Mouse (Mus musculus) G1E-ER4 (cell line): ENCODE data around the gene Ren1. TPM values are rescaled to one million over a fixed set of nuclear protein-coding genes. Genes with fewer than 3 reads are reported as not detected.

Source experiments
- GATA1 ChIP-seq: IDR thresholded peaks from one replicate; pipeline ENCODE4 v1.8.0; 2012; ENCODE audit warnings: low read length, inconsistent platforms
- polyA plus RNA-seq: library from polyadenylated mRNA; stranded (reverse); fragments of >175 nt; gene quantifications from 2 replicates; pipeline ENCODE4 v1.2.3, GENCODE M21; 2012

Ren1 gene
- polyA plus RNA-seq, 1 experiment: not detected

DNA sequence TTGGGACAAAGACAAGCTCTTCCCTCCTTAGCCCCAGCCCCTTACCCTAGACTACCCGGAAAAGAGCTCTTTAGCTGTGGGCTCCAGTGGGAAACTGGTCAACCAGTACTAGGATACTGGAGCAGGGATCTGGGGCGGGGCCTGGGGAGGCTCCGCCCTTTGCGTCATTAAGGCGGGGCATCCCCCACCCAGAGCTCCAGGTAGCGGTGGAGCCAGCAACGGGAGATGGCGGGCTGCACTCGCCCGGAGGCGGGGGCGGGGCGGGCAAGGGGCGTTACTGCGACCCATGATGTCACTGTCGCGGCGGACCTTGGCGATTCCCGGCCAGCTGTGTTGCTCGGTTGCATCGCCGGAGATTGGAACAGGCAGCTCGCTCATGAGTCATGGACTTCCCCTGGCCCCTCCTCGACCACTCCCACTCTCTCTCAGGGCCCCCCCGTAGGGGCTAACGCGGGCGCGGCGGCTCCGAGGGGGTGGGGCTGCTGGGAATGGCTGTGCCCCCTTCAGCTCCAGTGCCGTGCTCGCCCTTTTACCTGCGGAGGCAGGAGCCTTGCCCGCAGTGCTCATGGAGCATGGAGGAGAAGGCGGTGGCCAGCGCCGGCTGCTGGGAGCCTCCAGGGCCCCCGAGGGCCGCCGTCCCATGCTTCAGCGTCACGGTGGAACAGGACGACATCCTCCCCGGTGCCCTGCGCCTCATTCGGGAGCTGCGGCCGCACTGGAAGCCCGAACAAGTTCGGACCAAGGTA lies 13.1 kb downstream of the Ren1 start, which contains the start of gene Etnk2:
TSS of gene Etnk2 (plus strand) at position 297 of the 746 bp plus-strand sequence.
- TF ChIP-seq GATA1: no peak

DNA sequence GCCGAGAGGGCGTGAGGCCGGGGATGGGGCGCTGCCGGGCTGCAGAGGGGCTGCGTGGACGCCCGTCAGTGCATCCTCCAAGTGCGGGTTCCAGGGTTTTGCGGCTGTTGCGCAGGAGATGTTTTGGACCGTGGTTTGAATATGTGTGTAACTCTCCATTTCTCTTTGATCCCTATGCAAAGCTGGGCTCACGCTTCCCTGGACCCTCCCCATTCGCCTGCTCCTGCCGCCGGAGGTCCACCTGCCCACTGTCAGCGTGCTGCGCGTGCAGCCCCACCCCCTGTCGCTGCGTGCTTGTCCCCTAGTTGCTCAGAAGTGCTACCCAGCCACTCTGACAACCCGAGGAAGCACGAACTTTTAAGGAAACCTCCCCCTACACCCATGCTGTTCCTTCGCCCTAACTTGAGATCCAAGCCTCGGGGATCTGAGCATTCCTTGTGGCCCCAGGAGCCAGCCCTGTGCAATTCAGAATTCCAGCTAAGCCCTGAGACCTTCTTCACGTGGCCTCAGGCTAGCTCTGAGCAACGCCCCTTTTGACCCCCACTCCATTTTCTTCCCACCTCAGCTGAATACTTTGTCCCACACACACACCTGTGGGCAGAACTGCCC lies 13.8 kb downstream of the Ren1 start:
- TF ChIP-seq GATA1: no peak

DNA sequence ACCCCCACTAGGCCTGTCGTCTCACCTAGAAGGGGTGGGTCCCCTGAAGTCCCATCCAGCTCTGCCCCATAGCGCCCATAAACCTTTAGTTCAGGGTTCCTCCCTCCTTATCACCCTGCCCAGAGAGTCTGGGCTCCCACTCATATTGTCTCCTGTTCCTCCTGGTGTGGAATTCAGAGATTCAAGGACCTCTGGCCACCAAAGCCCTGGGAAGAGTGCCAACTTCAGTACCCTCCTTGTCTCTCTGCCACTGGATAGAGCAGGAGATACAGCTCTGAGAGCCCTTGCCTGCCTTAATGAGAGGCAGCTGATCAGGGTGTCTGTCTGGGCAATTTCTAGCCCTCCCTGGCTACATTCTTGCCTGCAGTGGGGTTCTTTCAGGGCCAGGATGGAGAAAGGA lies 14.6 kb downstream of the Ren1 start:
- no peak for TF ChIP-seq GATA1

DNA sequence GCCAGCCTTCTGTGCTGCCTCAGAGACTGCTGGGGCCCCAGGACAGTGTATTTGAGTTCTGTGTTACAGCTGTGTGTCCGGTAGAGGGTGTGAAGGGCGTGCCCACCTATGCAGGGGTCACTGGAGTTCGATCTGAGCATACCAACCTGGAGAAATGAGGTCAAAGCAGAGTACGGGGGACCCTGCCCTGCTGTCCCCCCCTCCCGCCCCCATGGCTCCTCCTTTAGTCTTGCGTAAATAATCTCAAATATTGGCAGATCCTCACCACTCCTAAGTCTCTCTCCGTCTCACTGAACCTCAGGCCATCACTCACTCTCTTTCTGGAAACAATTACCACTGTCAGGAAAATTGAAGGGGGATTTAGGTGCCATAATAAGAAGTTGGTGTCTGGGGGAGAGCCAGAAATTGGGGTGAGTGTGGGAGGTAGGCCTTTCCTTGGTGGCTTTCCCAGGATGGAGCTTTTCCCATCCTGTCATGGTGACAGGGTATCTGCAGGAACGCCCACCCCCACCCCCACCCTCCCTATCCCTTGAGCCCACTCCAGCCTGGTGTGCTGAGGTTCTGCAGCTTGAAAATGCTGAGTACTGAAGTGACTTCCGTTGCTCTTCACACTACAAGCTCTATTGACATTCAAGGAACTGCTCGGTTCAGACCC lies 16.8 kb downstream of the Ren1 start:
- no peak for TF ChIP-seq GATA1

DNA sequence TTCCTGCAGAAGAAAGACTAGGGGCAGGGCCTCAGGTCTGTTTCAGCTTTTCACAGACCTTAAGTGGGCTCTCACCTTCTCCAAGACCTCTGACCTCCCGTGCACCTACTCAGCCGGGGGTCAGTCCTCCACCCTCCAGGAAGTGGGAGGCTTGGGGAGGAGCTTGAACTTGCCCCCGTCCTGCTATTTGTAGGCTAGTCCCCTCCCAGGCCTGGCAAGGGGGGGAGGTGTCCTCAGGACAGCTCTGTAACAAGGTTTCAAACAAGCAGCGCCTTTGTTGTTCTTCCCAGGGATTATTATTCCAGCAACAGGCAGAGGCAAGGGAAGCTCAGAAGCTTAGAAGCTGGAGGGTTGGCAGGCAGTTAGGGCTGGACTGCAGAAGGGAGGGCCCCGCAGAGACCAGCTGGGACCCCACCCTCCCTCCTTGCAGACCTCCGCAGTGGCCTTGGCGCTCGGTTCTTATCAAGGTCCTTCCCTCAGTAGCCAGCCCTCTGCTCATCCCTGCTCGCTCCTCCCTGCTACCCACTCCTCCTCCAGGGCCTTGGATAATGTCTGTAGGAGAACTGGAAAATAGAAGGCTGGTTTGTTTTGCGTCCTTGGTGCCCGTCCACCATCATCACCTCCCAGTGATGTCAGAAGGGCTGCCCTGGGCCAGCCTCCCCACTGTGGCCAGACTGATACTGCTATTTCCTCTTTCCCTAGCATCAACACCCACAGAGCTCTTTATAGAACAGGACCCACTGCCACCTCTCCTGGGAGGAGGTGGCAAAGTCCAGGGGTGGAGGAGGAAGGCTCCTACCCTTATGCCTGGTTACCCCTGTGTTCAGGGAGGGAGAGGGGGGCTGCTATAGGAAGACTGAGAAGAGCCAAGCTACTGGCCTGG lies 17.5 kb downstream of the Ren1 start:
- TF ChIP-seq GATA1: no peak

DNA sequence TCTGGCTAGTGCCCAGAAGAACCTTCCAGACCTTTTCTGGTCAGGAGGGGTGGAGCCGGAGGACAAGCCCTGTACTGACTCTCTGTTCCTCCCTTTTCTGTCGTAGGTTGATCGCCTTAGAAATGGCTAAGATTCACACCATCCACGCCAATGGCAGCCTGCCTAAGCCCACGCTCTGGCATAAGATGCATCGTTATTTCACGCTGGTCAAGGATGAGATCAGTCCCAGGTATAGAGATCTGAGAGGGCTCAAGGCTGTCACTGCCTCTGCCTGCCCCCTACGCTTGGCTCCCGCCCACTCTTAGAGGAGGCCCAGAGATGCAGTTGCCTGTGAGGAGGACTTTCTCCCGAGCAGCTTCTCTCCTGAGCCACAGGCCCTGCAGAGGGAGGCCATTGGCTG lies 18.3 kb downstream of the Ren1 start:
- no peak for TF ChIP-seq GATA1

DNA sequence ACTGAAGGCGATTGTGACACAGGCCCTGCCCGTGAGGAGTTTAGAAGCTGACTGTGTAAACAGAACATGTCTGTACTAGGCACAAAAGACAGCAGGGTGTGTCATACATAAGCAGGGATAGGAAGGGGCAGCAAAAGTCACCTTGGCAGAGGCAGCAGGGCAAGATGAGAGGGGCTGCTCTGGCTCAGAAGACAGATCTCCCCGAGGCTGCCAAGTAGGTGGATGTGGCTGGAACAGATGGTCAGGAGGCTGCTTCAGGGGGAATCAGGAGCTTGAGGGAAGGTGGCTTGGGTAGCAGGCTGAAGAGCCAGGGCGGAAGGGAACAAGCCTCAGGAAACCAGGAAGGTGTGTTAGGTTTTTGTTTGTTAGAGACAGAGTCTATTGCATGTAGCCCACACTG lies 20.0 kb downstream of the Ren1 start:
- no peak for TF ChIP-seq GATA1

DNA sequence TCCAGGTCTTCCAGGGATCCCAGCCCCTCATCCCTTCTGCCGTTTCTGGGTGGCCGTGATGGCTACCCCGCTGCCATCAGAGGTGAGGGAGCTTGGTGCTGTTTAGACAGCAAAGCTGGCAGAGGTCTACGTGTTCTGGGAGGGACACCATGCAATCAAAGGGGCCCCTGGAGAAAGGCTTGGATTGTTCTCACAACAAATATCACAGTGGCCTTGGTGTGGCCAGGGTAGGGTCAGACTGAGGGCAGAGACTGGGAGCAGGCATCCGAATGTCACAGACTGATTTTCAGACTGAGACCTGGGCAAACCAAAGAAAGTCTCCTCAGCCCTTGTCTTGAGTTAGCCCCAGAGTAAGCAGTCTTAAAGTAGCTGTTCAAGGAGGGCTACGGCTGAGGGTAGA lies 21.1 kb downstream of the Ren1 start:
- TF ChIP-seq GATA1: no peak

DNA sequence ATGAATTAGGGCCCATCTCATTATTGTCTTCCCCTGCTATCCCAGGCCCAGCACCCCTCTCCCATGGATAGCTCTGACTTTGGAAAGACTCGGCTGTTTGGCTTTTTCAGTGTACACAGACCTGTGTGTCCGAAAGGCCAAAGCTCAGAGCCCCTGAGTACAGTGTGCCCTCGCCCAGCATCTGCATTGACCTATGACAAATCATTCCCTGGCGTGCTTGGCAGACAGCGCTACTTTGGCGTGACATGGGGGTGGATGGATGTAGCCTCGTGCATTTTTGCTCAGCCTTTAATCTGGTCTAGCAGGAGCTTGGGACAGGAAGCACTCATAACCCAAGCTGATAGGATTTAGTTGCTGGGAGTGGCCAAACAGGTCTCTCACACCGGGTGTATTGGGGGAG lies 21.8 kb downstream of the Ren1 start:
- TF ChIP-seq GATA1: no peak

DNA sequence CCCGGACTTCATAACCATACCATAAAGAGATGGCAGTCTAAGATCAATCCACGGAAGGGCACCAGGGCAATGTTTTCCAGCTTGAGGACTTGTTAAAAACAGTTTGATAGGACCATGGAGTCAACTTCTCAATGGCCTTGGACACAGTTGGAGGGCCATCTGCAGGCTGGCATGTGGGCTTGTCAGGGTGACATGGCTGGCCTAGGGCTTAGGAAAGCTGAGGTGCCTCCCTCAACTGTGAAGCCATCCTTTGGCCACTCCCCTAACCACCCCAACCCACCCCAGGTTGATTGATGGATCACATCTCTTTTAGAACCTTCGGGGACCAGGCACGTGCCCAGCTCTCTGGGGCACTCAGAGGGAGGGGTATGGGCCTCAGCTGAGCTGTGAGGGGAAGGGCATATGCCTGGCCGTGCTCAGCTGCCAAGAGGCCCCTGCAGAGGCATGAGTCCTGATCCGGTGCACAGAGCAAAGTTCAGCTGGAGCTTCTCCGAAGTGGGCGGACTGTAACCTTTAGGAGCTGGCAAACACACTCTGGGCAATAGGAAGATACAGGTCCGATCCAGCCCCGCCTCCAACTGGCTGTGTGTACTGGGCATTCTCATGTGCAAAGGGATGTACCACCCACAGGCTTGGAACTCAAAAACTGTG lies 25.5 kb downstream of the Ren1 start:
- no peak for TF ChIP-seq GATA1

DNA sequence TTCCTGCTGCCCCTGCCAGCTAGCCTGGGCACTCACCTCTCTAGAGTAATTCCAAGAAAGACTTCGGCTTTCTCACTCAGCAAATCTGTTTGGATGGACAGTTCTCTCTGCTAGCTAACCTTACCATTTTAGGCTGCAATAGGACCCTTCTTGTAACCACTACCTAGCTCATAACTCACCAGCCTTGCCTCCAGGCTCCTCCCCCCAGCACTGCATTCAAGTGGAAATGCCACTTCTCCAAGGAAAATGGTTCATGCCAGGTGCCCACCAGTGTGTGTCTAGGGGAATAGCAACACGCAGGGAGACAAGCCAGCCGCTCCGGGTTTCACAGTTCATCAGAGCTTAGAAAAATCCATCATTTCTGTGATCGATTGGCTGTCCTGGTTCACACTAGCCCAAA lies 27.2 kb downstream of the Ren1 start:
- TF ChIP-seq GATA1: no peak

DNA sequence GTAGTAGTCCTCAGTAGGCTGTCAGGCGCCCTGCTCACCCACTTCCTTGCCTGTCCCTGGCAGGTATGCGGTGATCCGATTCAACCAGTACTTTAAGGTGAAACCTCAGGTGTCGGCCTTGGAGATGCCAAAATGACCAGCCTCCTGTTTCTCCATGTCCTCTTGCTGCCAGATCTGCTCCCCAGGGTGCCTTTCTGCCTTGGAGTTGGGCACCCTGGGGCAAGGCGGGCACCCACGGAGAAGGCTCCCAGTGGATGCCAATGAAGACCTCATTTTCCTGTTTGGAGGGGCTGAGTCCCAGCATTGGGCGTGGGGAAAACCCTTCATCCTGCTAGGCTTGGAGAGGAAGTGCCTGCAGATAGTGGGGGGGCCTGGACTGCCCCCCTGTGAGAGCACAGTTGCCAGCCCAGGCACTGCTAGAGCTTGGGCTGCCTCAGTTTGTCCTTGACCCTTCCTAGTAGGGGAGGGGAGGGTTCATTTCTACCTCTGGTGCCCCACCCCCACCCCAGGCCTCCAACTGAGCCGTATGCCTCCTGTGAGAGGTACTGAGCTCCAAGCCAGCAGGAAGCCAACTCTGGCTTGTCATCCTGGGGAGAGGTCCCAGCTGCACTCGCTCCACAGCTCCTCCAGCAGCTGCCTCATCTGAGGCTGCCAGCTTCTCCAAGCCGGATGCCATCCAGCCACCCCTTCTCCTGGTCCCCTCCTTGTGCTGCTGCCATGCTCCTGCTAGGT lies 29.1 kb downstream of the Ren1 start:
- no peak for TF ChIP-seq GATA1

DNA sequence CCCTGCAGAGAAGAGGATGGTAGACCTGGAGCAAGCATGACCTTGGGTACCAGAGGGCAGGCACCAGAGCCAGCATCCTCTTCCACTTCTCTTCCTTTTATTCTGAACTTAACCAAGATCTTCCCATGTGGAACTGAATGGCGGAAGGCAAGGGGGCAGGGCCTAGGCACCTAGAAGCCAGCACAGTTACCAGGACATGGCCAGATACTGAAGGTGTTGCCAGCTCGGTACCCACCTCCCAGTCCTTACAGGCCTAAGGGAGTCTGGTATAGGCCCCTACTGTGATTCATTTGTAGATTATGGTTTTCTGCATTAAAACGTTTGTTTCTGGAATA lies 29.6 kb downstream of the Ren1 start:
- no peak for TF ChIP-seq GATA1

DNA sequence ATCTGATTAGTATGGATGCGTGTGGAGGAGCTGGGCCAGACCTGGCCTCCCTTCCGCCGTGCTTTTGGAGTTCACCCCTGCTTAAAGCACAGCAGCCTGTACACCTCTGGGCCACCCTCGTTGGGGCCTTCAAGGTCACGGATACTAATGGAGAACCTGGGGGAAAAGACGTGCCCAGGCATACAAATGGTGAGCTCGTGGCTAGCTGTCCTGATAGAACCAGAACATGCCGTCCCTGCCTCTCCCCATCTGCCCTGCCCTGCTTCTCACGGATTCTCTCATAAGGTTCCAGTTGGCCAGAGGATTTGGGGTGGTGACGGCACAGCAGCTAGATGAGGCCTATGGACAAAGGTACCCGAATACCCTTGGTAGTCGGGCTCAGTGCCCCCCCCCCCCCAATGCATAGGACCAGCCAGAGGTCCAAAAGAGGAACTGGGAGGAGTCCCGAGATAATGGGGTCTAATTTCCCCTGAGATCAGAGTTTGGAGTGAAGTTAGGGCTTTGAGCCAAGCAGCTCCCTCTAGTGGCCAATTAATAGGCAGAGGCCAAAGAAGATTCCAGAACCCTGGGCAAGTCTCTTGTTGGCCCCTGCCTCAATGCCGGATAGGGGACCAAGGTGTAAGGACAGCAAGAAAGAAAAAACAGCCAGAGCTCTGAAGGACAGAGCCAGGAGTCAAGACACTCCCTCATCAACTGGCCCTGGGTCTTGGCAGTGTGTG lies 30.2 kb downstream of the Ren1 start:
- no peak for TF ChIP-seq GATA1
